Mouse (Mus musculus) layer of hippocampus, adult 9-10 months (tissue): ENCODE measurements at regions not wholly inside any gene's neighbourhood (a gene's known extent, or its start where the extent isn't known, plus 50 kb on each side); places are given as distances from the start of the nearest gene placed in this dataset.

Experiments used
- DNase-seq: peaks from one replicate; pipeline ENCODE4 v3.0.0; 2022; ENCODE audit warnings: low spot score

GRCm38 (mm10) chr10:96724436-96725175 lies 107.8 kb downstream of the Btg1 start:
- no peak for DNase-seq

- no peak for DNase-seq
These were observed 110.3 kb downstream of the Btg1 start for GRCm38 (mm10) chr10:96726801-96727780.

GRCm38 (mm10) chr10:96733581-96733980 lies 116.8 kb downstream of the Btg1 start:
- DNase-seq = no peak

GRCm38 (mm10) chr10:96735146-96735545 lies 118.3 kb downstream of the Btg1 start:
- no peak for DNase-seq

GRCm38 (mm10) chr10:96735885-96736628 lies 119.3 kb downstream of the Btg1 start:
- DNase-seq = no peak

- no peak for DNase-seq
These were observed 121.2 kb downstream of the Btg1 start for GRCm38 (mm10) chr10:96737972-96738371.

GRCm38 (mm10) chr10:96738606-96739005 lies 121.8 kb downstream of the Btg1 start:
- no peak for DNase-seq

GRCm38 (mm10) chr10:96744167-96744777 lies 127.5 kb downstream of the Btg1 start:
- DNase-seq = no peak

GRCm38 (mm10) chr10:96747015-96747663 lies 130.3 kb downstream of the Btg1 start:
- no peak for DNase-seq

GRCm38 (mm10) chr10:96750861-96751260 lies 134.1 kb downstream of the Btg1 start:
- no peak for DNase-seq

- DNase-seq = no peak
These were observed 134.9 kb downstream of the Btg1 start for GRCm38 (mm10) chr10:96751580-96752264.

GRCm38 (mm10) chr10:96752531-96752930 lies 135.7 kb downstream of the Btg1 start:
- no peak for DNase-seq

GRCm38 (mm10) chr10:96753521-96753920 lies 136.7 kb downstream of the Btg1 start:
- no peak for DNase-seq

- no peak for DNase-seq
These were observed 138.9 kb downstream of the Btg1 start for GRCm38 (mm10) chr10:96755674-96756073.

GRCm38 (mm10) chr10:96756355-96757084 lies 139.7 kb downstream of the Btg1 start:
- DNase-seq = no peak

- DNase-seq = no peak
These were observed 140.5 kb downstream of the Btg1 start for GRCm38 (mm10) chr10:96757311-96757710.

GRCm38 (mm10) chr10:96761601-96762000 lies 144.8 kb downstream of the Btg1 start:
- DNase-seq = no peak

- no peak for DNase-seq
These were observed 148.8 kb downstream of the Btg1 start for GRCm38 (mm10) chr10:96765626-96766025.

GRCm38 (mm10) chr10:96778220-96778619 lies 161.4 kb downstream of the Btg1 start:
- DNase-seq = no peak

GRCm38 (mm10) chr10:96783966-96784365 lies 167.2 kb downstream of the Btg1 start:
- no peak for DNase-seq
